Mouse (Mus musculus) mesoderm, embryonic 11.5 days (tissue): ENCODE results near the gene Fgd5.
A peak's percentile ranks its signal among the peaks of the same experiment; 100 is the strongest.
"Not testable (repeated sequence)": the region's sequence is repeated elsewhere in the genome, so short reads cannot be mapped to it uniquely, and the experiment has no call there.

ENCODE experiments used
- DNase-seq: peaks from one replicate; pipeline ENCODE4 v3.0.0-alpha.2; 2012; ENCODE audit warnings: low read depth, low spot score

Fgd5 gene

GRCm38 (mm10) chr6:92065721-92066496, 87.2 kb downstream of the Fgd5 start:
- DNase-seq = peak; percentile 67

- peak; percentile 87 for DNase-seq
These were observed 88.6 kb downstream of the Fgd5 start for GRCm38 (mm10) chr6:92067146-92067790.

GRCm38 (mm10) chr6:92071121-92071839, 92.6 kb downstream of the Fgd5 start:
- no peak for DNase-seq

DNA sequence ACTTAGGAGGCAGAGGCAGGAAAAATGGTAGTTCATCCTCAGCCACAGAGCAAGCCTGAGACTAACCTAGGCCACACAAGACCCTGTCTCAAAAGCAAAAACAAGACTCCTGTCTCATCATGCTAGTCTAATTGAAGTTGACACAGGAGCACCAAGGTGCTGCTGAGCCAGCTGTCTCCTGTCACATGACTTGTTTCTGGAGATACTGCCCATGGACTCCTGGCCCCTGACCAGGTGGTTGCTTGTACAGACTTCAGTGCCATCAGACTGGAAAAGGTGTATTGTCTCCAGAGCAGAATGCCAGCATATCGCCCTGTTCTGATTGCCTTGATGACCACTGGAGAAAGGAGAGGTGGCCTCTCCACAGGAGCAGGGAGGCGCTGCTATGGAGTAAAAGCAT, 102.1 kb downstream of the Fgd5 start:
- no peak for DNase-seq

- no peak for DNase-seq
These were observed 104.1 kb downstream of the Fgd5 start for GRCm38 (mm10) chr6:92082756-92083155.

- no peak for DNase-seq
These were observed 106.3 kb downstream of the Fgd5 start for GRCm38 (mm10) chr6:92084932-92085331.

DNA sequence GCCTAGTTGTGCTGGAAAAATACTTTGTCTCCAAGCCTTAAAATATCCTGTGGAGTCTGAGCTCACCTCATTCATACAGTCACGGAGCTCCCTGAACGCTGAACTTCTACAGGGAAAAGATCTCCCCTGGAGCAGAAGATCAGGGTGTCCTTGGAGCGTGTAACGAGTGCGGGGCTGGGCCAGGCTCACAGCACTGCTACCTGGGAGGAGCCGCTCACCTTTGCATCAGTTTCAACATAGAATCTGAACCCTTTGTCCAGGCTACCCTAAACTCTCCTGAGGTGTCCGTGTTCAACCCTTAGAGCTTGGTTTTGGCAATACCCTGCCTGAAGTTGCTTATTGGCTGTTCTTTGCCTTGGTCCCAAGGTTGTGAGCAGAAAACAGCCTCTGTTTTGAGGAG, 110.5 kb downstream of the Fgd5 start:
- DNase-seq = not testable (repeated sequence)

GRCm38 (mm10) chr6:92089982-92090381, 111.3 kb downstream of the Fgd5 start:
- DNase-seq = no peak

DNA sequence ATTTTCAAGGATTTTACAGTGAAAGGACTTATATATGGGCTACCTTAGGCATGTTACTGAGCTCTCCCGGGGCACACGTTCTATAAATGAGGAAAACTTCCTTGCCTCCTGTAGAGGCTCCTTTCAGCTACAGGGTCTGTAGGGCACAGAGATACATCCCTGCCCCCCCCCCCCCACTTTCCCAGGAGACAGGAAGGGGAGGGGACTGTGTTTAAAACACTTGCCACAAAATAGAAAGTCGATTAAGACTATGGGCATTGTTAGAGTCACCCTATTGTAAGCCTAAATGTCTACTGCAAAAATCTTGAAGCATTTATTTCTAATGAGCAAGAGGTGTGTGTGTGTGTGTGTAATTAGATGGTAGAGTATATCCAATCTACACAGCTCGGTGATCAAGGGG, 111.8 kb downstream of the Fgd5 start:
- peak; percentile 6 for DNase-seq

DNA sequence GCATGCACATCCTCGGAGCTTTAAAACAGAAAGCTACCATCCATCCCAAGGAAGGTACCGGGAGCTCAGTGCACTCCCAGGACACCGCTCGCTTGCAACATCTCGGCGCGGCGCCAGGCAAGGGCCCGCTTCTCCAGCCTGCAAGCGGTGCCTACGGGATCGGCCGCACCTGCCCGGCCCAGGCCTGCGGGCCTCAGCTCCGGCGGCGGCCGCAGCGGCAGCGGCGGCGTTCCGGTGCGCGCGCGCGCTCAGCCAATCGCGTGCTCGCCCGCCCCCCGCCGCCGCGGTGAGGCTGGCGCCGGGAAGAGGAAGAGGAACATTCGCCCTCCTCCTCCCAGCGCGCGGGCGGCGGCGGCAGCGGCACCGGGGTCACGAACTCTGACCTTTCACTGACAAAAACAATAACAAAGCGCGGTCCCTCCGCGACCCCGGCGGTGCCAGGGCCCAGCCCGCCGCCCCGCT, 112.5 kb downstream of the Fgd5 start, which contains the start of gene Nr2c2:
Gene Nr2c2, plus strand, starts transcription at position 261 of the 462 bp plus-strand sequence.
- peak; percentile 82 for DNase-seq

- DNase-seq = peak; percentile 99
These were observed 113.2 kb downstream of the Fgd5 start for GRCm38 (mm10) chr6:92091767-92092489.

GRCm38 (mm10) chr6:92092737-92093136, 114.1 kb downstream of the Fgd5 start:
- no peak for DNase-seq

- no peak for DNase-seq
These were observed 115.2 kb downstream of the Fgd5 start for GRCm38 (mm10) chr6:92093869-92094268.

GRCm38 (mm10) chr6:92100679-92101360, 122.1 kb downstream of the Fgd5 start:
- no peak for DNase-seq

GRCm38 (mm10) chr6:92124547-92124946, 145.9 kb downstream of the Fgd5 start:
- DNase-seq = no peak
